Mouse (Mus musculus): ENCODE results near the gene Myl4. TPM values are rescaled to one million over a fixed set of nuclear protein-coding genes. Genes with fewer than 3 reads are reported as not detected.

Gene Myl4
- polyA plus RNA-seq, 1 experiment: 0.86 TPM

DNA sequence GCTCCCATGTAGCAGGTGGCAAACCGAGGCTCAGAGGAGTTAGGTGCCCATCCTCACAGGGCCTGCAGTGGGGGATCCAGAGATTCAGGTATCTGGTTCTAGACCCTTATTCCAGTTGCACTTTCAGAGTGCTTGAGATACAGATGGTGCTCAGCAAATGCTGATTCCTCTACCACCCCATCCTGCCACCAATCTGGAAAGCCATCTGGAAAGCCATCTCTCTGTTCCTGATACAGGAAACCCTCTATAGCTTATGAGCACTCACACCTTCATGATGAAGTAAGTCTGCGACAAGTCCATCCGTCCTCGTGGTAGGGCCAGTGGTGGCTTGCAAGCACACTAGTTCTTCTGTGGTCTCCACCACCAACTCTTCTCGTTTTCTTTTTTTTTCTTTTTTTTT is 30.1 kb downstream of the Myl4 start:
- H3K9me3 ChIP-seq: peaks cover 4% of the 10 kb centered on the region
- H3K4me1 ChIP-seq: peaks cover 74% of the 10 kb centered on the region
- H3K4me3 ChIP-seq (replicated peaks): no peak overlapping the region
- H3K27me3 ChIP-seq (replicated peaks): peaks cover 74% of the 10 kb centered on the region
- no peaks in the 10 kb centered on the region for H3K36me3 ChIP-seq (replicated peaks; ENCODE audit: low read length)
- TF ChIP-seq FLI1 (IDR thresholded peaks at IDR 0.05; ENCODE audit: low read length) (no peak), GATA1 (IDR thresholded peaks at IDR 0.05; ENCODE audit: borderline replicate concordance, low read length) (no peak)

GRCm38 (mm10) chr11:104581446-104582307 is 31.2 kb downstream of the Myl4 start:
- Histone ChIP-seq H3K4me1 (peaks cover 77% of the 10 kb centered on the region), H3K4me3 (replicated peaks) (peak overlapping the region; percentile 89), H3K9me3 (peaks cover 10% of the 10 kb centered on the region), H3K27me3 (replicated peaks) (peaks cover 75% of the 10 kb centered on the region), H3K36me3 (replicated peaks; ENCODE audit: low read length) (peaks cover 2% of the 10 kb centered on the region)
- no peak; the same call in 2 of the 3 replicates for TF ChIP-seq GATA1 (IDR thresholded peaks at IDR 0.05; ENCODE audit: borderline replicate concordance, low read length)
- no peak for TF ChIP-seq FLI1 (IDR thresholded peaks at IDR 0.05; ENCODE audit: low read length)

GRCm38 (mm10) chr11:104582308-104582606 is 31.8 kb downstream of the Myl4 start:
- Histone ChIP-seq H3K27me3 (replicated peaks) (peaks cover 70% of the 10 kb centered on the region), H3K9me3 (peaks cover 10% of the 10 kb centered on the region), H3K4me1 (peaks cover 74% of the 10 kb centered on the region), H3K4me3 (replicated peaks) (peak overlapping the region; percentile 89), H3K36me3 (replicated peaks; ENCODE audit: low read length) (peaks cover 2% of the 10 kb centered on the region)
- no peak for TF ChIP-seq FLI1 (IDR thresholded peaks at IDR 0.05; ENCODE audit: low read length)
- no peak for TF ChIP-seq GATA1 (IDR thresholded peaks at IDR 0.05; ENCODE audit: borderline replicate concordance, low read length)

DNA sequence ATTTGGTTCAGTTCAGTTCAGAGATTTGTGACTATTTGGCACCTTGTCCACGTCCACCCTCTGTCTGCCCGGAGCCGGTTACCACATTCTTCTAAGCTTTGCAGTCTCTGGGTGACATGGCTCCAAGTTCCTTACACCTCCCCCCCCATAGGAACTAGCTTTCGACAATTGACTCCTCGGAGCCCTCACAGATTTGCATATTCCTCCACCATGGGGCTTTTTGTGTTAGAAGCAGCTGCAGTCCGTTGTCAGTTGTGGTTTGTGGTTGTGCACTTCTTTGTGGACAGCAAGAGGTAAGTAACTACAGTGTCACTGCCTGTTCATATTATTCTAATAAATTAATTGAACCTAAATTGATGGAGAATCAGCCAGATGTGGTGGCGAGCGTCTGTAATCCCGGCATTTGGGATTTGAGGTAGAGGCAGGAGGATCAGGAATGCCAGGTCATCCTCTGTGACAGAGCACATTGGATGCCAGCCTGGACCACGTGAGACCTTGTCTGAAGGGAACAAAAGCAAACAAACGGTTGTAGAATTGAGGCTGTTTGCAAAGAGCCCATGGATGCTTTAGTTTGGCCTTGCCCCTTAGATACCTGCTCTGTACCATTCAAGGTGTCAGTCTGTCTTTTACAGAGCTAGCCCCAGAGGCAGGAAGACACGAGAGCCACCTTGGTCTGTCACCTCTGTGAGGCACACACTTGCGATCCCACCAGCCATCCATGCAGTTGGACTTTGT is 32.3 kb downstream of the Myl4 start:
- Histone ChIP-seq H3K27me3 (replicated peaks) (peaks cover 64% of the 10 kb centered on the region), H3K9me3 (peaks cover 10% of the 10 kb centered on the region), H3K4me1 (peaks cover 69% of the 10 kb centered on the region), H3K4me3 (replicated peaks) (no peak overlapping the region), H3K36me3 (replicated peaks; ENCODE audit: low read length) (peaks cover 5% of the 10 kb centered on the region)
- TF ChIP-seq FLI1 (IDR thresholded peaks at IDR 0.05; ENCODE audit: low read length): no peak
- TF ChIP-seq GATA1 (IDR thresholded peaks at IDR 0.05; ENCODE audit: borderline replicate concordance, low read length): no peak

GRCm38 (mm10) chr11:104585495-104585894 is 35.0 kb downstream of the Myl4 start:
- no peak for TF ChIP-seq FLI1 (IDR thresholded peaks at IDR 0.05; ENCODE audit: low read length)
- Histone ChIP-seq H3K27me3 (replicated peaks) (peaks cover 38% of the 10 kb centered on the region), H3K4me1 (peaks cover 67% of the 10 kb centered on the region), H3K36me3 (replicated peaks; ENCODE audit: low read length) (peaks cover 8% of the 10 kb centered on the region), H3K9me3 (peaks cover 14% of the 10 kb centered on the region), H3K4me3 (replicated peaks) (no peak overlapping the region)

DNA sequence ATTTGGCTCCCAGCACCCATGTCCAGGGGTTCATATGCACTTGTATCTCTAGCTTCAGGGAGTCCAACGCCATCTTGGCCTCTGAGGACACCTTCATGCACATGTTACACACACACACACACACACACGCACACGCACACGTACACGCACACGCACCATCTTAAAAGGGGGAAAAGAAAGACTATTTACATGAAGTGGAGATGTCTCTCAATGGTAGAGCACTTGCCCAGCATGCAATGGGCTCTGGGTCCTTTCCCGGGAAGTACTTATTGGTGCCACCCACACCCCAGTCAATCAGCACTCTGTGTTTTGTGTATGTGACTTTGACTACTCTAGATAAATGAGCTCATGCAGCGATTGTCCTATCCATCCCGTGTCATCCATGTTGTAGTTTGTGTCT is 37.4 kb downstream of the Myl4 start:
- H3K4me3 ChIP-seq (replicated peaks): no peak overlapping the region
- H3K36me3 ChIP-seq (replicated peaks; ENCODE audit: low read length): peaks cover 8% of the 10 kb centered on the region
- TF ChIP-seq GATA1 (IDR thresholded peaks at IDR 0.05; ENCODE audit: borderline replicate concordance, low read length) (no peak), FLI1 (IDR thresholded peaks at IDR 0.05; ENCODE audit: low read length) (no peak)
- peaks cover 67% of the 10 kb centered on the region for H3K4me1 ChIP-seq
- H3K27me3 ChIP-seq (replicated peaks): peaks cover 27% of the 10 kb centered on the region
- peaks cover 14% of the 10 kb centered on the region for H3K9me3 ChIP-seq

DNA sequence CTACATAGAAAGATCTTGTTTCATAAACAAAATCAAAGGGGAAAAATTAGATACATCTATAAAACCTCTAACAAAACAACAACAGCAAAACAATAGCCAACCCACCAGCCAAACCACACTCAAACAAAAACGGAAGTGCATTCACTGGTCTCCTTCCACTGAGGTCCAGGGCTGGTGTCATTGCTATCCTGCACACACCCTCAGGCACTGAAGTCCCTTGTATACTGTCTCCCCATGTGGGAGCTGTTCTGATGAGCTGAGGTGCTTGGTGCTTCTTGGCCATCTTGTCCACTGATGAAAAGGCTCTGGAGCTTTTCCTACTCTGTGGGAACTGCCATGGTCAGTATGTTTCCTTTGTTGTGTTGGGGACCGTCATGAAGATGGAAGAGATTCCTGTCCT is 38.0 kb downstream of the Myl4 start:
- Histone ChIP-seq H3K4me1 (peaks cover 67% of the 10 kb centered on the region), H3K4me3 (replicated peaks) (no peak overlapping the region), H3K27me3 (replicated peaks) (peaks cover 21% of the 10 kb centered on the region), H3K36me3 (replicated peaks; ENCODE audit: low read length) (peaks cover 8% of the 10 kb centered on the region), H3K9me3 (peaks cover 14% of the 10 kb centered on the region)
- no peak for TF ChIP-seq FLI1 (IDR thresholded peaks at IDR 0.05; ENCODE audit: low read length)
- no peak for TF ChIP-seq GATA1 (IDR thresholded peaks at IDR 0.05; ENCODE audit: borderline replicate concordance, low read length)

- Histone ChIP-seq H3K27me3 (replicated peaks) (peaks cover 10% of the 10 kb centered on the region), H3K36me3 (replicated peaks; ENCODE audit: low read length) (peaks cover 8% of the 10 kb centered on the region), H3K9me3 (peaks cover 14% of the 10 kb centered on the region), H3K4me1 (peaks cover 72% of the 10 kb centered on the region), H3K4me3 (replicated peaks) (no peak overlapping the region)
- TF ChIP-seq FLI1 (IDR thresholded peaks at IDR 0.05; ENCODE audit: low read length) (no peak), GATA1 (IDR thresholded peaks at IDR 0.05; ENCODE audit: borderline replicate concordance, low read length) (no peak)
These were observed 39.1 kb downstream of the Myl4 start for GRCm38 (mm10) chr11:104589570-104589969.

DNA sequence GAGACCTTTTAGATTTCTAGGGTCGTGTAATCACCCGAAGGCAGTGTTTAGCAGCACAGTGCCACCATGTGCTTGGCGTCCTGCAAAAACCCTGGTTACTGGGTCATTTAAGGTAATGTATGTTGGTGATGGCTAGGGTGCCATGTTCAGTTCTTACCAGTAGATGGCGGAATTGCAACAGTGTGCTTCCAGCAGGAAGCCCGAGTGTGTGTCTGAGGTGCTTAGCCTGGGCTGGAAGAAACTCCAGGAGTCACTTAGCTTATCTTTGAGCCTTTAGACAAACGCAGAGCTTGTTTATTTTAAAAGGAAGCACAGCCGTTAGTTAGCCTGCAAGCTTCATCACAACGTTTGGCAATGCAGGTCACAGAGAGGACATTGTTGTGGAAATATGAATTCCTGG is 39.7 kb downstream of the Myl4 start:
- Histone ChIP-seq H3K27me3 (replicated peaks) (peaks cover 6% of the 10 kb centered on the region), H3K4me3 (replicated peaks) (peak overlapping the region; percentile 79), H3K36me3 (replicated peaks; ENCODE audit: low read length) (peaks cover 8% of the 10 kb centered on the region), H3K9me3 (peaks cover 14% of the 10 kb centered on the region), H3K4me1 (peaks cover 75% of the 10 kb centered on the region)
- TF ChIP-seq FLI1 (IDR thresholded peaks at IDR 0.05; ENCODE audit: low read length) (no peak), GATA1 (IDR thresholded peaks at IDR 0.05; ENCODE audit: borderline replicate concordance, low read length) (no peak)

All from megakaryocyte, embryonic 14.5 days (primary cell).